Mouse (Mus musculus) heart, embryonic 15.5 days (tissue): ENCODE results near the gene D17H6S53E. TPM values are rescaled to one million over a fixed set of nuclear protein-coding genes. Genes with fewer than 3 reads are reported as not detected.
"Not testable (repeated sequence)": the region's sequence is repeated elsewhere in the genome, so short reads cannot be mapped to it uniquely, and the experiment has no call there.

Experiments
- ATAC-seq: fragments of 200-750 bp; cut with Nextera tagmentation; replicated peaks from 2 replicates; pipeline ENCODE4 v1.8.0; 2017; ENCODE audit warnings: low read depth, moderate TSS enrichment; ENCODE audit not compliant: insufficient number of reproducible peaks, insufficient read depth, low FRiP score
- H3K27ac ChIP-seq: fragments of 300-500 bp; sonication (generic); 2 replicates; pipeline ENCODE4 v1.5.1; 2015; ENCODE audit warnings: mild to moderate bottlenecking, inconsistent platforms
- H3K27me3 ChIP-seq: fragments of 300-500 bp; sonication (generic); 2 replicates; pipeline ENCODE4 v1.6.1; 2015; ENCODE audit warnings: inconsistent platforms
- H3K36me3 ChIP-seq: fragments of 300-500 bp; sonication (generic); 2 replicates; pipeline ENCODE4 v1.6.1; 2015; ENCODE audit warnings: mild to moderate bottlenecking, inconsistent platforms
- H3K4me1 ChIP-seq: fragments of 300-500 bp; sonication (generic); replicated peaks from 2 replicates; pipeline ENCODE4 v1.6.1; 2015; ENCODE audit warnings: inconsistent platforms
- H3K4me2 ChIP-seq: fragments of 300-500 bp; sonication (generic); 2 replicates; pipeline ENCODE4 v1.6.1; 2015; ENCODE audit warnings: inconsistent platforms, mild to moderate bottlenecking, moderate library complexity
- H3K4me3 ChIP-seq: fragments of 300-500 bp; sonication (generic); 2 replicates; pipeline ENCODE4 v1.5.1; 2015; ENCODE audit warnings: mild to moderate bottlenecking, inconsistent platforms
- H3K9ac ChIP-seq: fragments of 300-500 bp; sonication (generic); 2 replicates; pipeline ENCODE4 v1.6.1; 2015; ENCODE audit warnings: mild to moderate bottlenecking, inconsistent platforms
- H3K9me3 ChIP-seq: fragments of 300-500 bp; sonication (generic); replicated peaks from 2 replicates; pipeline ENCODE4 v1.6.1; 2016; ENCODE audit warnings: inconsistent platforms
- WGBS: fragments of 180-500 bp; shearing (Covaris S2); methylation state at CpG from one replicate; pipeline ENCODE4 v1.1.7; 2015; ENCODE audit warnings: mixed read lengths; 5-methylcytosine and 5-hydroxymethylcytosine counted together
- polyA plus RNA-seq: library from polyadenylated mRNA; unstranded; fragments of >200 nt; fragmentation: Nextera tagmentation; extraction: Ambion mirVana; gene quantifications from 2 replicates; pipeline ENCODE4 v1.2.1, GENCODE M21; 2015

The D17H6S53E gene
- polyA plus RNA-seq, 1 experiment from 2014 or later = 11.2 TPM

GRCm38 (mm10) chr17:35121871-35122303 lies 4.3 kb upstream of the D17H6S53E start, which contains the start of gene Csnk2b:
TSS of gene Csnk2b (minus strand) at chr17:35122053.
- Histone ChIP-seq H3K9ac (peak within 1 kb of the TSS; percentile 97), H3K4me3 (peak within 1 kb of the TSS; percentile 99), H3K4me2 (peak within 1 kb of the TSS; percentile 92), H3K27me3 (no peaks in the 10 kb centered on the region), H3K36me3 (peaks cover 28% of the 10 kb centered on the region), H3K27ac (peak within 1 kb of the TSS; percentile 93), H3K9me3 (no peaks in the 10 kb centered on the region), H3K4me1 (peaks cover 33% of the 10 kb centered on the region)
- 0 out of 2 replicates have a peak, but pooled peaks have one; percentile 0 for ATAC-seq
- under 1% methylated on average over 19 of the region's 19 CpGs for WGBS

GRCm38 (mm10) chr17:35123287-35123686 lies 2.9 kb upstream of the D17H6S53E start:
- H3K27me3 ChIP-seq, H3K4me3 ChIP-seq, H3K9ac ChIP-seq, ATAC-seq, H3K4me2 ChIP-seq, H3K27ac ChIP-seq, H3K9me3 ChIP-seq: not testable (repeated sequence)
- WGBS = 93% methylated on average over 9 of the region's 9 CpGs
- Histone ChIP-seq H3K4me1 (peaks cover 44% of the 10 kb centered on the region), H3K36me3 (peaks cover 19% of the 10 kb centered on the region)

GRCm38 (mm10) chr17:35124261-35124896 lies 1.8 kb upstream of the D17H6S53E start:
- not testable (repeated sequence) for H3K4me2 ChIP-seq, H3K27me3 ChIP-seq
- 90% methylated on average over 12 of the region's 12 CpGs for WGBS

GRCm38 (mm10) chr17:35125081-35125480 lies 1.1 kb upstream of the D17H6S53E start:
- Histone ChIP-seq H3K9ac (no peak overlapping the region), H3K27ac (0 out of 2 replicates have a peak overlapping the region, but pooled peaks have one; percentile 94), H3K9me3 (no peaks in the 10 kb centered on the region), H3K4me2 (peak overlapping the region; percentile 86; the same call in 1 of the 2 replicates), H3K4me1 (peaks cover 41% of the 10 kb centered on the region), H3K4me3 (no peak overlapping the region), H3K27me3 (no peaks in the 10 kb centered on the region), H3K36me3 (peaks cover 16% of the 10 kb centered on the region)
- WGBS = 86% methylated on average over 1 of the region's 1 CpGs
- no peak for ATAC-seq

More at GRCm38 (mm10) chr17:35124261-35124896, 1.8 kb upstream of the D17H6S53E start:
- Histone ChIP-seq H3K4me1 (peaks cover 47% of the 10 kb centered on the region), H3K36me3 (peaks cover 13% of the 10 kb centered on the region; the same call in 1 of the 2 replicates)
- not testable (repeated sequence) for H3K27ac ChIP-seq, H3K9me3 ChIP-seq, H3K9ac ChIP-seq, ATAC-seq, H3K4me3 ChIP-seq

- H3K9me3 ChIP-seq = no peaks in the 10 kb centered on the region
- H3K4me2 ChIP-seq = peak overlapping the region; percentile 86
- no peaks in the 10 kb centered on the region for H3K27me3 ChIP-seq
- peak overlapping the region; percentile 86 for H3K4me3 ChIP-seq
- peak overlapping the region; percentile 94 for H3K27ac ChIP-seq
- H3K9ac ChIP-seq = peak overlapping the region; percentile 84
- WGBS = 28% methylated on average over 6 of the region's 6 CpGs
- no peak for ATAC-seq
- peaks cover 36% of the 10 kb centered on the region for H3K4me1 ChIP-seq
- H3K36me3 ChIP-seq = peaks cover 21% of the 10 kb centered on the region
These were observed 595 bp upstream of the D17H6S53E start for GRCm38 (mm10) chr17:35125578-35125977.

- H3K9me3 ChIP-seq = no peaks in the 10 kb centered on the region
- peak overlapping the region; percentile 86 for H3K4me3 ChIP-seq
- H3K9ac ChIP-seq = peak overlapping the region; percentile 84
- no peak for ATAC-seq
- H3K36me3 ChIP-seq = peaks cover 22% of the 10 kb centered on the region
- H3K27me3 ChIP-seq = no peaks in the 10 kb centered on the region
- peak overlapping the region; percentile 94 for H3K27ac ChIP-seq
- peak overlapping the region; percentile 86 for H3K4me2 ChIP-seq
- WGBS = 59% methylated on average over 13 of the region's 13 CpGs
- peaks cover 32% of the 10 kb centered on the region for H3K4me1 ChIP-seq
These were observed 844 bp downstream of the D17H6S53E start for GRCm38 (mm10) chr17:35127017-35127416.

GRCm38 (mm10) chr17:35128996-35129395 lies 2.8 kb downstream of the D17H6S53E start:
- Histone ChIP-seq H3K36me3 (peaks cover 16% of the 10 kb centered on the region), H3K27me3 (no peaks in the 10 kb centered on the region), H3K4me1 (peaks cover 25% of the 10 kb centered on the region), H3K9ac (no peak overlapping the region), H3K27ac (no peak overlapping the region), H3K4me2 (no peak overlapping the region), H3K4me3 (no peak overlapping the region), H3K9me3 (no peaks in the 10 kb centered on the region)
- 61% methylated on average over 11 of the region's 11 CpGs for WGBS
- ATAC-seq = no peak

- H3K4me1 ChIP-seq = peaks cover 18% of the 10 kb centered on the region
- no peak for ATAC-seq
- no peaks in the 10 kb centered on the region for H3K9me3 ChIP-seq
- peaks cover 12% of the 10 kb centered on the region for H3K36me3 ChIP-seq
- no peak overlapping the region for H3K27ac ChIP-seq
- H3K9ac ChIP-seq = no peak overlapping the region
- H3K4me2 ChIP-seq = no peak overlapping the region
- H3K27me3 ChIP-seq = no peaks in the 10 kb centered on the region
- WGBS = 88% methylated on average over 8 of the region's 8 CpGs
- no peak overlapping the region for H3K4me3 ChIP-seq
These were observed 4.9 kb downstream of the D17H6S53E start for GRCm38 (mm10) chr17:35131038-35131437.

- H3K4me1 ChIP-seq = peaks cover 22% of the 10 kb centered on the region
- ATAC-seq = no peak
- no peak within 1 kb of the TSS for H3K4me2 ChIP-seq
- peaks cover 12% of the 10 kb centered on the region for H3K36me3 ChIP-seq
- H3K27ac ChIP-seq = no peak within 1 kb of the TSS
- no peaks in the 10 kb centered on the region for H3K9me3 ChIP-seq
- H3K27me3 ChIP-seq = no peaks in the 10 kb centered on the region
- H3K4me3 ChIP-seq = no peak within 1 kb of the TSS
- no peak within 1 kb of the TSS for H3K9ac ChIP-seq
- 79% methylated on average over 15 of the region's 15 CpGs for WGBS
These were observed 5.5 kb downstream of the D17H6S53E start, which contains the start of gene Apom for GRCm38 (mm10) chr17:35131500-35132173. TSS of gene Apom (minus strand) at chr17:35132050.

- Histone ChIP-seq H3K27ac (no peak overlapping the region), H3K4me2 (no peak overlapping the region), H3K4me1 (peaks cover 22% of the 10 kb centered on the region), H3K36me3 (peaks cover 12% of the 10 kb centered on the region), H3K9me3 (no peaks in the 10 kb centered on the region), H3K27me3 (no peaks in the 10 kb centered on the region), H3K9ac (no peak overlapping the region), H3K4me3 (no peak overlapping the region)
- no peak for ATAC-seq
- 75% methylated on average over 3 of the region's 3 CpGs for WGBS
These were observed 6.0 kb downstream of the D17H6S53E start for GRCm38 (mm10) chr17:35132174-35132560.

- no peak overlapping the region for H3K4me3 ChIP-seq
- peaks cover 16% of the 10 kb centered on the region for H3K36me3 ChIP-seq
- no peaks in the 10 kb centered on the region for H3K27me3 ChIP-seq
- WGBS = 94% methylated on average over 7 of the region's 7 CpGs
- ATAC-seq = no peak
- no peak overlapping the region for H3K9ac ChIP-seq
- H3K27ac ChIP-seq = no peak overlapping the region
- H3K4me1 ChIP-seq = peaks cover 15% of the 10 kb centered on the region
- H3K9me3 ChIP-seq = no peaks in the 10 kb centered on the region
- no peak overlapping the region for H3K4me2 ChIP-seq
These were observed 7.3 kb downstream of the D17H6S53E start for GRCm38 (mm10) chr17:35133517-35133916.
